Mouse (Mus musculus): ENCODE results near the gene 3110009E18Rik.

Gene 3110009E18Rik

DNA sequence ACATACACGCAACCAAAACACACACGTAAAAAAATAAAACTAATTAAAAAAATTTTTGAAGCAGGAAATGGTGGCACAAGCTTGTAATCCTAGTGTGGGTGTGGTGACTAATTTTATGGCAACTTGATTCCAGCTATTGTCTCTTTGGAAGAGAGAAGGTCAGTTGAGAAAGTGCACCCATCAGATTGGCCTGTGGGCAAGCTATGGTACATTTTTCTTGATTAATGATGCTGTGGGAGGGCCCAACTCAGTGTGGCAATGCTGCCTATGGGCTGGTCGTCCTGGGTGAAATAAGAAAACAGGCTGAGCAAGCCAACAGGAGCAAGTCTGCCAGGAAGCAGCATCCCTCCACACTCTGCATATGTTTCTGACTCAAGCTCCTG, 19.8 kb upstream of the 3110009E18Rik start:
- DNase-seq (ENCODE audit: low spot score), result no peak

DNA sequence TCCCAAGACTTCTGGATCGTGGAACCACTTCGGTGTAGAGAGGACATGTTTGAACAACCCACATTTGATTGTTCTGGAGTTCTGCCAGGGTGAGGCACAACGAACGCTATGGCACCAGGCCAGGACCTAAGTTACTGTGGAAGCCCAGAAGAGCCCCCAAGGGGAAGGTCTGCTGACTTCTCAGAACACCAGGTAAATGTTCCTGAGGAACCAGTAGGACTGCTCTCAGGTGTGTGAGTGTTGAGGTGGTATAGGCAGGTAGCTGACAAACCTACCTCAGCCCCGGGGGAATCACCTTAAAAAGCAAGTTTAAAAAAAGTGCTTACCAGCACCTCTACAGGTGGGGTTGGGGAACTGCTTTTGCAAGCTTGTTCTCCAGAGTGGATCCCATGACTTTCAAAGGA, 15.4 kb upstream of the 3110009E18Rik start:
- DNase-seq (ENCODE audit: low spot score), result no peak

DNA sequence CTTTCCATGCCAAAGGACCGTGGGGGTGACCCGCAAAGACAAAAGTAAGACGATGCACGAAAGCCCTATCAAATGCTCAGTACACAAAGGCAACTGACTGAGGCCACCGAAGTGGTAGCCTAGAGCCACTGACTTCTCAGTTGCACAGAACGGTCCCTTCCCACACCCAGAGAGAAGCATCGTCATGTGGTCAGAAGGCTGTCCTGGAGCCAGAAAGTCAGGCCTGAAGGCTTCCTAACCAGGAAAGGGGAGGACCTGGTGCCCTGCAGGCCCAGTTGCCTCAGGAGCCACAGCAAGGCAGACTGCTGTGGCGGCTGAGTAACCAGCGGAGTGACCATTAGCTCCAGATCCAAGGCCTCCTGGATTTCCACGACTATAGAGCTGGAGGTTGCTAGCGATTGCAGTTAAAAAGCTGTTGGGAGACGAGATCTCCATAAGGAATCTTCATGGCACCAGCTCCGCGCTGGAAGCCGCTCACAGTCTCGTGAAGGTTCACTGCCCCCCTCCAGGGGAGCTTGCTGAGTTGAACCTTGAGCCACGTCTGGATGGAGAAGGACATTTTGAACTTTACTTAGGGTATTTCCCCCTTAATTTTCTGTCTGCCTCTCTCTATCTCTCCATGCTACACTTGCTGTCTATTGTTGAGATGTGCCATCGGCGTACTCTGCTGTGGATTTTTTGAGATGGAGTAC, 11.1 kb upstream of the 3110009E18Rik start:
- DNase-seq (ENCODE audit: low spot score), result no peak

DNA sequence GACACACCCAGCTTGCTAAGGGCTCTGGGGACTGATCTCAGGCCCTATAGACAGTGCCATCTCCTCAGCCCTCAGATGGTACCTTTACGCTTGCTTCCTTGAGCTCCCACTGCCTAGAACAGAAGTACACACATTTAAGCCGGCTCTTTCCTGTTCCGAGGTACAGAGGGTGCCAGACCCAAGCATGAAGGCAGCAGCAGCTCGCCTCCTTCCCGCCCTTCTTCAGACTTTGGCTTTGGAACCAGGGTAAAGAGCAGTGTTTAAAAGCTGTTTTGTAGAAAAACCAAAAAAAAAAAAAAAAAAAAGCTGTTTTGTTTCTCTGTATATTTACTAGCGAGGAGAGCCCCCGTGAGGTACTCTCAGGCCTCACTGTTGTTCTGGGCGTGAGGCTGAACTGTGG, 9.2 kb upstream of the 3110009E18Rik start:
- DNase-seq (ENCODE audit: low spot score), result no peak

DNA sequence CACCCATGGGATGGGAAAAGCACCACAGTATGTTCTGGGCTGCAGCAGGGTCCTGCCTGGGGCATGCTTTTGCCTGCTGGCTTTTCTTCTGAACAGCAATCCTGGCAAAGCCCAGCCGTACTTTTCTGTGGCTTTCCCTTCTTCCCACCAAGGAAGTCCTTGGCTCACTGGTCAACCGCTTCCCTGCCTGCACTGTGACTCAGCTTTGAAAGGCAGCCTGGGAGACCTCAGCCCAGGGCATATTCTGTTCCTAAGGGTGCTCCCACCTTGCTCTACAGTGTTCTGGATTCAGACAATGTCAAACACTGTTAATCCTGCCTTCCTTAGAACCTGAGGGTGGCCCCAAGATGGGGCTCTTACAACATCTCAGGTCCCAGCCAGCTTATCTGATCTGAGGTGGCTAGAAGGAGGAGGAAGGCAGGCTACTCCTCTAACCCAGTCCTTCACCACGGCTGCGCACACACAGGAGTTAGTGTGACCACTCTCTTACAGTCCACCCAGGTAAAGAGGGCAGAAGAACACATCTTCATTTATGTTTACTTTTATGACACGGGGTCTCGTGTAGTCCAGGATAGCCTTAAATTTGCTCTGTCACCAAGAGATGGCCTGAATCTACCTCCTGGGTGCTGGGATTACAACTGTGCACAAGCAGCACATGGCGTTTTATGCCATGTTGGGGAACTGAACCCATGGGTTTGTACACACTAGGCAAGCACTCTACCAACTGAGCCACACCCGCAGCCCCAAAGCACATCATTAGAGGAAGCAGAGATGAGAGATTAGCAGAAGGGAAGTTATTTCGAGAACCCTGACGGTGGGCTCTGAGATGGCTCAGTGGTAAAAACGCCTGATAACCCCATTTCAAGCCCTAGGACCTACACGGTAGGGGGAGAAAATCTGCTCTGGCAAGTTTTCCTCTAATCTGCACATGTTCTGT, 8.5 kb upstream of the 3110009E18Rik start:
- DNase-seq (ENCODE audit: low spot score), result no peak

DNA sequence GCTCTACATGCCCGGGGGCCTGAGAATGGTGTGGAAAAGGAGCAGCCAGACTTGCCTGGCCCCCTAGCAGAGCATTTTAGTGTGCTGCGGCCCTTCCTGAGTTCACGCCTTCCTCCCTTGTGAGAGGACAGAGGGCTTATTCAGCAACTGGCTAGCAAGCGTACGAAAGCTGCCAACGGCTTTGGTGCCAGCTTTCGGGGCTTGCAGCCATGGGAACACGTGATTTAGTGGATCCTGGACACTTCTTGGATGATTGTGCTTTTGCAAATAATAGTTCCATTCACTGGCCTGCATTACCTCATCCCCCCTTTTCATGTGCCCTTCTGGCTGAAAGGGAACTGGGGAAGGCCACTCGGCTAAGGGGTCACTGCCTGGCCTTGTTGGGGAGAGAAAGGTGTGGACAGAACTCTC, 5.3 kb upstream of the 3110009E18Rik start:
- peak; percentile 80 for DNase-seq (ENCODE audit: low spot score)

DNA sequence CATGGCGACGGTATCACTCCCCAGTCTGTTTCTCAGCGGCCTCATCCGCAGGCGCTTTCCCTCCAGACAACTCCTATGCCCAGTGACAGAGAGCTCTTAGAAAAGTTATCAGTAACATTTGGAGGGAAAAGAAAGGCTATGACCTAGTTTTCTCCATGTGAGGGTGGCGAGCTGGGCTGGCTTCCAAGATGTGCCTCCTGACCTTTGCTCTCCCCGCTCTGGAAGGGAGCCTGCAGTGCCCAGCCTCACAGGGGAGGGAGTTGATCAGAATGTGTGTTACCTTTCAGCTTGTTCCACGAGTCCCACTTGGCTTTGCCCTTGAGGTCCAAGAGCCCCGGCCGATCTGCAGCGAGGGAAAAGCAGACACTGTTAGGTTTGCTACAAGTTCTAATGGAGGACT, 4.9 kb upstream of the 3110009E18Rik start:
- DNase-seq (ENCODE audit: low spot score), result no peak

DNA sequence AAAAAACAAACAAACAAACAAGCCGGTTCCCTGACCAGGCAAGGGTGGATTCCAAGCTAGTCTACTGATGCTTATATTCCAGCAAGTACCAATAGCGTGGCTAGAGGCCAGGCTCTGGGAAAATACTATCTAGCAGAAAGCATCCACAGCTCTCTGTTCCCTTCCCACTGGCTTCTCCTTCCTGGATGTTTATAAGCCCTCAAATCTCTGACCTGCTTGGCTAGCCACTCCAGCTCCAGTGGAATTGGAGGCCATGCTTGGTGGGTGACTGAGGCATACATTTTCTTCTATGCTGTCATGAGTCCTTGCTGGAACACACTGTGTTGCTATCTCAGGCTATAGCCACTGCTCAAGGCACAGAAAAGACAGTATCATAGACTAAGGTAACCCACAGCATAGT, 2.1 kb upstream of the 3110009E18Rik start:
- no peak for DNase-seq (ENCODE audit: low spot score)

DNA sequence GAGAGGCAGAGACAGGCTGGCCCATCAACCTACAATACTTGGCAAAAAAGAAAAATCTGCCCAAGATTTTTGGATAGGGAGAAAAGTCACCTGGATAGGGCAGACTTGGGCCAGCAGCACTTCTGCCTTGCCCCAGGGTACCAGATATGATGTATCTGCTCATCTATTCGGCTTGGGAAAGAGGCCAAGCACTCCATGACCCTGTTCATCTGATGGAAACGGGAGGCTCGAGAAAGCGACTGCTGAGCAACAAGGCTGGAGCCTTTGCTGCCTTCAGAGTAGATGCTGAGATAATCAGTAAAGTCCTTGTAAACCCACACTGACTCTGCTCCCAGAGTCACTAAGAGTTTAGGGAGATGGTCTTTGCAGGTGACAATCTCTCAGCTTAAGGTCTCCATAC, 1.6 kb upstream of the 3110009E18Rik start:
- no peak for DNase-seq (ENCODE audit: low spot score)

DNA sequence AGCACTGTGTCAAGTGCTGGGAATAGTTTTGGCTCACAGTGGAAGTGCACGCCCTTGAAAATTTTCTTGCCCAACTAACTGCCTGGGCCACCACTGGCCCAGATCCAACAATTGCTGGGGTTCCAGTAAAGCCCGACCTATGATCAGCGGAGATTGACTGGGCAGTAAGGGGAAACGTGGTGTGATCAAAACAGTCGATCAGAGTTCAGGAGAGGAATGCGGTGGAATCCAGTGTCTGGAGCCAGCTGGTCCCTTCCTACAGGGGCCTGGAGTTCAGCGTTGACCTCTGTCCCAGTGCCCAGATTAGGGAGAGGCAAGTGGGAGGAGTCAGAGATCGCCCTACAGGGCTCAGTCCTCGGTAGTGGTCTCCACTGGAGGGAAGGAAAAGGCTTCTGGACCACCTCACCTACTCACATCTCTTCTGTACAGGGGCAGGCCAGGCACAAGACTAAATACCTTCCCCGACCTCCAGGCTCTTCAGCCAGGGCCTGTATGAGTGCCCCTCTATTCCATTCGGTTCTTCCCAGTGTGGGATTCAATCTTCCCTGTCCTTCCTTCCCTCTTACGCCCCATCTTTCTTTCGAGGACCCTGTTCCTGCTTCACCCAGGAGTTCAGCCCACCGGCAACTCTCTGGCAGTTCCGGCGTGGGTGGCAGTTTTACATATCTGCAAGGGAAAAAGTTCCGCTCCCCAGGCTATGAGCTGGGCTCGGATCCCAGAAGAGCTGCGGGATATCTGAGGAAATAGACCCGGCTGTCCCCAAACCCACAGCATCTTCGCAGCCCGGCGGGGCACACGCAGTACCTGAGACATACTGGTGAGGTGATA, 632 bp upstream of the 3110009E18Rik start:
- no peak for DNase-seq (ENCODE audit: low spot score)

DNA sequence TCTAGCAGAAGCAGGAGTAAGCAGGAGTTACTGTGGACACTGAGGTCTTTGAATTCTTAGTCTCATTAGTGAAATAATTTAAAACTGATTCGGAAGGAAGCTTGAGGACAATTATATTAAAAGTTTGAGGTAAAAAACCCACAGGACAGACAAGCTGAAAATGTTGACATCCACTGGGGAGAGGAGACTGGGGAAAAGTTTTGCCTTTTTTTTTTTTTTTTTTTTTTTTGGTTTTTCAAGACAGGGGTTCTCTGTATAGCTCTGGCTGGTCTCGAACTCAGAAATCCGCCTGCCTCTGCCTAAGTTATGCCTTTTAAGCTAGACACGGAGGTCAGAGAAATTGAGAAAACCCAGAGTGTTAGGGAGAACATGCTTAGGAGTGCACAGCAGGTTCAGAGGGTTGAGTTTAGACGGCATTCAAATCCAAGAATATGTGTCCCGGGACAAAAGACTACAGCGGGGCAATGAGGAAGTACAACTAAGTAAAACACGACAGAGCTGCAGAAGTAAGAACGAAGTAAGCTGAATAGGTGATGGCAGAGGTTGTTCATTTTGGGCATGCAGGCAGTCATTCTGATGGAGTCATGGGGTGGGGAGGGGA, 1.0 kb downstream of the 3110009E18Rik start:
- DNase-seq (ENCODE audit: low spot score), result no peak

DNA sequence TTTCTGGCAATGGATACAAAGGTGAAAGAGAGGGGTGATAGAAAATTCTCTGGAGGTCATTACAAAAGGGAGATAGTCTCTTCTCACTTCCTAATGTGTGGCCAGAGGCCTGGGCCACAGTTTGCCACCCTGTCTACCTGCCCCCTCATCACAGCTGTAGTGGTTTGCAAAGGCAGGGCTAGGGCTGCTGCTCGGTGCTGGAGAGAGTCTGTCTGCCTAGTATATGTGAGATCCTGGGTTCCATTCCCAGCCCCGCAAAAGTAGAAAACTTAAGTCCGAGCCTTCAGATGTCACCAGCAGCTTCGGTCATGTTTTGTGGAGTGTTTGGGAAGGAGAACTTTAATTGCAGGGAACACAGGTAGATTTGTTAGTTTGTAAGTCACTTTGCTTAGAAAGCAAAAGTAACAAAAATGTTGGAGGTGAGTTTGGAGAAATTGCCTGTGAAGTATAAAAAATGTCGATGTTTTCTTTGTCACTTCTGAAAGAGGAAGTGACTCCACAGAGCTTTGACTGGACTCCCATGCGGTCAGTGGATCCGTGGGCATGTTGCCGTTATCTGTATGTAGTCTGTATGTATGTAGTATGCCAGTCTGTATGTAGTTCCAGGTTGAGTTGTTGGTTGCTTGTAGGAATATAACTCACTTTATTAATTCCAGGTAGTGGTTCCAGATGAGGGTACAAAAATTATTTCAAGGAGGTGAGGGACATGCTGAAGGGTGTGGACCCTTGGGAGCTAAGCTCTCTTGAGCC, 1.8 kb downstream of the 3110009E18Rik start:
- DNase-seq (ENCODE audit: low spot score), result no peak

DNA sequence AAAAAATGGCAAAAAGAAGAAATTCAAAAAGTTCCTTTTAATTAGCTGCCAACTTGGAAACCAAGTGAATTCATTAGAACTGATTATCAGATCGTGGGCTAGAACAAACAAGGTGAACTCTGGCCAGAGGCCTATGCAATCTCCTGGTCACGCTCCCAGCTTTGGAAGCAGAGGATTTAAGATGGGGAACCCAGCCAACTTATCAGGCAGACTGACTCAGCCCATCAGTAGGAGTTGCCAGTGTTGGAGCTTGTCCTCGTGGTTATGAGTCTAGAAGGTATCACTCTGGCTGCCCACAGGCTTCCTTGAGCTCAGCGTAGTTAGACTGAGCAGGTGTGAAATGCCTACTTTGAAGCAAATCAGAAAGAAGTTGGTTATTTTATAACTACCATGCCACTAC, 3.9 kb downstream of the 3110009E18Rik start:
- no peak for DNase-seq (ENCODE audit: low spot score)

DNA sequence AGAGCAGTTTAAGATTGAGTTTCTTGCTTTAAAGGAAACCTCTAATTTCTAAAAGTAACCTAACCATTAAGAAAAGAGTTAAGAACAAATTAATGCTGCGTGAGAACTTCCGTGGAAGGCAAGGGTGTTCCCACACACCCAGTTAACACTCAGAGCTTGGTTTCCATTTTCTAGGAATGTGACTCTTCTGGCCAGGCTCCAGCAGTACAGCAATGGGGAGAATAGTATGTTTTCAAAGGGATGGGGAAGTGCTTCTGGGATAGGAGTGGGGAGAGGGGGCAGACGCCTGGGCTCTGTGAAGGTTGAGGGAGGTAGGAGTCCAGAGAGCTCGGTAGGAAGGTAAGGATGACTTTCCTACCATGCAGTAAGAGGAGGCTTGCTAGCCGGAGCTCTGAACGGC, 4.5 kb downstream of the 3110009E18Rik start:
- no peak for DNase-seq (ENCODE audit: low spot score)

DNA sequence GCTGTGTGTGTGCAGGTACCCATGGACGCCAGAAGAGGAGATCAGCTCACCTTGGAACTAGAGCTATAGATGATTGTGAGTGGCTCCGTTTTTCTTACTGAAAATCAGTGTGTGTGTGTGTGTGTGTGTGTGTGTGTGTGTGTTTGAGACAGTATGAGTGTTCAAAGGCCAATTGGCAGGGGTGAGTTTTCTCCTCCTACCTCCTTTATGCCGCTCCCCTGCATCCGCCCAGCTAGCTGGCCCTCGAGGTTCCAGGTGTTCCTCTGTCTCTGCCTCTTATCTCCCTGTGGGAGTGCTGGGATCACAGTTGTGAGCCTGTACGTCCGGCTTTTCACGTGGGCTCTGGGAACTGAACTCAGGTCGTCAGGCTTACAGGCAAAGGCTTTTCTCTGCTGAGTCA, 5.3 kb downstream of the 3110009E18Rik start:
- no peak for DNase-seq (ENCODE audit: low spot score)

DNA sequence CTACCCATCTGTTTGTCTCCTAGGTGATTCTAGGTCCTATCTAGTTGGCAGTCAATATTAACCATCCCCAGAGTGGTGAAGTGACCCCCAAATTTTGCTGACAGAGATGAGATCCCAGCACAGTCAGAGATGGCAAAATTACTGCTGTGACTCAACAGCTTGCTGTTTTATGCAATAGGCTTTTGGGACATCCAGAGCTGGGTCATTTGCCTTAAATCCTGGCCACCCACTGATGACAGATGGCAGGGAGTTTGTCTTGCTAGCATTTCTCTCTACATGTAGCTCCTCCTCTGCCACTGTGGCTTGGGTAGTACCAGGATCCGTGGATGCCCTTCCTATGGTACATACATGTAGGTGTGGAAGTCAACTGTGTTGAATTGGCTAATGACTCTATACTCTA, 11.4 kb downstream of the 3110009E18Rik start:
- no peak for DNase-seq (ENCODE audit: low spot score)

DNA sequence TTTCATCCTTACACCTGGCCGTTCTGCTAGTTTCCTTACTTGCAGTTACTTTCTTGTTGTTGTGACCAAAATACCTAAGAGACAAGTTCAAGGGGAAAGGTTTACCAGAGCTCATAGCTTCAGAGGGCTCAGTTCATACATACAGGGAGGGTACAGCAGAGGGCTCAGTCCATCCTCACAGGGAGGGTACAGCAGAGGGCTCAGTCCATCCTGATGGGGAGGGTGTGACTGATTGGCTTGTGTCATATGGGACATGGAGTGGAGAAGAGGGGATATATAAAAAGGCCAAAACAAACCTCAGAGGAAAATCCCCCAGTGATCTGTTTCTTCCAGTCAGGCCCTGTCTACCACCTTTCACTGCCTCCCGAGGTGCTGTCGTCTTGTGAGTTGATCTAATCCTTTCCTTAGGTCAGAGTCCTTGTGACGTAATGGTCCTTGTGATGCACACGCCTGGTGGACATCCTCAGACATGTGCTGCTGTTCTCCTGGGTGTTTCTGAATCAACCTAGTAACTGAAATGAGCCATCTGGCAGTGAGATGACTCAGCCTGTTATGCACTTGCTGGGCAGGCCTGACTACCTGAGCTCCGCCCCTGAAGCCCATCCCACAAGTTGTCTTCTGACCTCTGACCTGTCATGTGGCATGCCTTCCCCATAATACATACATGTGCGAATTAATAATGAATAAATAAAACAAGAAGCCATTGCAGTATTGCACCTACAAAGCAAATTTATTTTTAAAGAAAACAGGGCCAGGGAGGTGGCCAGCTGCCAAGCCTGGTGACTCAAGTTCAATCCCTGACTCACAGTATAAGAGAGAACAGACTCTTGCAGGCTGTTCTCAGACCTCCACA, 15.2 kb downstream of the 3110009E18Rik start:
- DNase-seq (ENCODE audit: low spot score), result no peak

DNA sequence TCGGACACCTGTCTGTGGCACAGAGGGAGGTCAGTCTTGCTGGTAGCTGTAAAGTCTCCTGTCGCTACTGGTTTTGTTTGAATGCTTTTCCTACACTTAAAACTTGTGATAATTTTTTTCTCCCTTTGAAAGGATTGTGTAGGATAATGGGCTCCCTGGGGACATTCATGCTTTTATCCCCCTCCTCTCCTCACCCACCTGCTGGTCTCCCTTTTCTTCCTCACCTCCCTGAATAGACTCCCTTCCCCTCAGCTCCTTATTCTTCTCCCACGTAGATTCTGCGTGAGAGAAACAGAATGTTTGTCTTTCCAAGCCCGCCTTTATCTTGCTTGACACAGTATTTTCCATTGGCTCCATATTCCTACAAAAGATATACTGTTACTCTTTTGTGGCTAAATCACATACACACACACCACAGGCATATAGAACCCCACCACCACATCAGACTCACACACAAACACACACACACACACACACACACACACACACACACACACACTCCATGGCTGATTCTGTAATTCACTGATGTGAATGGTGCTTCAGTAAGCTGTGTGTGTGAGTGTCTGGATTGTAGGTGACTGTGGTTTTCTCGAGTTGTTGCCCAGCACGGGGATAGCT, 18.0 kb downstream of the 3110009E18Rik start:
- DNase-seq (ENCODE audit: low spot score), result no peak

DNA sequence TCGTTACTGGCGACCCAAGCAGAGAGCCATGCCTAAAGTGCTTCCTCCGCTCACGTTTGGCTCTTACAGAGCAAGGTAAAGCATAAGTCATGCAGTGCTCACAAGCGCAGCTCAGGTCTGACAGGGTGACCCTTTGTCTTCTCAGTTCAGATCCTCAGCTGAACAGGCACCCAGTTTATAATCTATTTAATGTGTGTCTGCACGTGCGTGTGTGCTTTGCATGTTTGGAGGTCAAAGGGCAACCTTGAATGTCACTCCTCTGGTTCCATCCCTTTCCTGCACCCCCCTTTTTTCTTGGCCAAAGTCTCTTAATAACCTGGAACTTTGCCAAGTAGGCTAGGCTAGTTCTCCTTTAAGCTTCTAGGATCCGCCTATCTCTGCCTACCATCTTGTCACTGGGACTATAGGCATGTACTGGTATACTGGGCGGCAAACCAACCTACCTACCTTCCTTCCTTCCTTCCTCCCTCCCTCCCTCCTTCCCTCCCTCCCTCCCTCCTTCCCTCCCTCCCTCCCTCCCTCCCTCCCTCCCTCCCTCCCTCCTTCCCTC, 19.2 kb downstream of the 3110009E18Rik start:
- DNase-seq (ENCODE audit: low spot score), result no peak

DNA sequence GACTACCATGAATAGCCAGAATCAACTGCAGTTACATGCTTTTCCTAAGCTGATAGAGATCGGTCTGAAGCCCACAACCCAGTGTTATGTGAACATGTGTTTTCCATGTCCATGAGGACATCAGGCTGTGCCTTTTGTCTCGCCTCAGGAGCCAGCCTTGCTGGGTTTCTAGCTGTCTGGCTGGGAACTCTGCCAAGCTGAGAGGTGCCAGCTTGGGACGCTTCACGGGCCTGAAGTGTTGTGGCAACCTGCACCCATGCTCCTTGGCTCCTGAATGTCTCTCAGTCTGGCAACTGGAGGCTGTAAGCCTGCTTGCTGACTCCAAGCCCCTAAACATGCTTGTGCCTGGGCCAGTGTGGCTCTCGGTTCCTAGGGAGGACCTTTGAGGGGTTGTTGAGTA, 21.6 kb downstream of the 3110009E18Rik start:
- no peak for DNase-seq (ENCODE audit: low spot score)
